Mouse (Mus musculus): ENCODE measurements around the gene Fam216a. TPM values are rescaled to one million over a fixed set of nuclear protein-coding genes. Genes with fewer than 3 reads are reported as not detected.

The Fam216a gene
- polyA plus RNA-seq, 1 experiment from 2014 or later = 90.5 TPM

DNA sequence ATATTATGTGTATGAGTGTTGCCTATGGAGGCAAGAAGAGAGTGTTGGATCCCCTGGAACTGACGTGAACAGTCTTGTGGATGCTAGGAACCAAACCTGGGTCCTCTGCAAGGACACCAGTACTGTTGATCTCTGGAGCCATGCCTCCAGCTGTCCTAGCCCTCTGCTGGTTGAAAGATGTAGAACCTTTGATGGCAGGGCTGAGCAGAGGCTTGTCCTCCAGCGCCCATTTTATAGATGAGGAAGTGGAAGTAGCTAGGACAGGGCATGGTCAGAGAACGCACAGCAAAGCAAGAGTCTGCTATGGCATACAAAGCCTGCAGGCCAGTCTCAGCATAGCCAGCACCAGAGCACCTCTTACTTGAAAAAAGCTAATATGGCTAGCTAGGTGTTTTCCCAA, 54.1 kb downstream of the Fam216a start:
- Histone ChIP-seq H3K36me3 (peaks cover 48% of the 10 kb centered on the region), H3K4me1 (0 out of 2 replicates have a peak, but pooled peaks cover 6% of the 10 kb centered on the region), H3K9ac (no peak overlapping the region), H3K27ac (no peak overlapping the region), H3K4me3 (no peak overlapping the region), H3K9me3 (no peaks in the 10 kb centered on the region), H3K4me2 (replicated peaks) (no peak overlapping the region), H3K27me3 (no peaks in the 10 kb centered on the region)
- 76% methylated on average over 3 of the region's 3 CpGs for WGBS
- no peak for ATAC-seq (ENCODE audit: insufficient number of reproducible peaks, insufficient read depth, low FRiP score, low TSS enrichment)

DNA sequence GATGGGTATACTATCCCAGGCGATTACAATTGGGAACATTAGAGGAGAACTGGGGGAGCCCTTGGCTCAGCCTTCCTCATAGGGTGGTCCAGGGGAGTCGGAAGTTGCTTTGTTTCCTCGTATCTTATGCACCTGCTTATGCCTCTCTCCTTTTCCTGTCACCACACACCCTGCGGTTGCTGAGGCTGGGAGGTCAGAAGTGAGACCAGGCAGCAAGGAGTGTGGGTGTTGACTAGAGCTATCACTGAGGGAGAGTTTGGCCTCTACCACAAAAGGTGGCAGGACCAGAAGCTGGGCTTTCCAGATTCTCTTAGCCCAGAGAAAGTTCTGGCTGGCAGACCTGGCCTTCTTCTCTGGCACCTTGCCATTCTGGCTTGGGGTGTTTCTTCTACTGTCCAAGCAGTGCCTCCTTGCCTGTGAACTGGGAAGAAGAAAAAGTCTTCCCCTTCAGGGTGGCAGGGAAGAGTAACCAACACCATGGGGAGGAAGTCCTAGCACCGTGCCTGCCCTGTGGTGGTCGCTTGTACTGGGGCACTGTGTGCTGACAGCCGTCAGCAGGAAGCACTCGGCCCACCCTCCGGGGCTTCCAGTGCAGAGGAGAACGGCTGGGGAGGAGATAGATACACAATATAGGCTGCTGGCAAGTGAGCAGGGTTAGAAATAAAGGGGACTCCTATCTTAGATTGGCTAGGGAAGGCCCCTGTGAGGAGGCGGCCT, 54.7 kb downstream of the Fam216a start:
- no peaks in the 10 kb centered on the region for H3K27me3 ChIP-seq
- no peak overlapping the region for H3K27ac ChIP-seq
- ATAC-seq (ENCODE audit: insufficient number of reproducible peaks, insufficient read depth, low FRiP score, low TSS enrichment) = no peak
- no peaks in the 10 kb centered on the region for H3K9me3 ChIP-seq
- H3K9ac ChIP-seq = no peak overlapping the region
- no peak overlapping the region for H3K4me3 ChIP-seq
- H3K36me3 ChIP-seq = peaks cover 50% of the 10 kb centered on the region
- H3K4me2 ChIP-seq (replicated peaks) = no peak overlapping the region
- H3K4me1 ChIP-seq = 0 out of 2 replicates have a peak, but pooled peaks cover 6% of the 10 kb centered on the region
- WGBS = 79% methylated on average over 11 of the region's 11 CpGs

DNA sequence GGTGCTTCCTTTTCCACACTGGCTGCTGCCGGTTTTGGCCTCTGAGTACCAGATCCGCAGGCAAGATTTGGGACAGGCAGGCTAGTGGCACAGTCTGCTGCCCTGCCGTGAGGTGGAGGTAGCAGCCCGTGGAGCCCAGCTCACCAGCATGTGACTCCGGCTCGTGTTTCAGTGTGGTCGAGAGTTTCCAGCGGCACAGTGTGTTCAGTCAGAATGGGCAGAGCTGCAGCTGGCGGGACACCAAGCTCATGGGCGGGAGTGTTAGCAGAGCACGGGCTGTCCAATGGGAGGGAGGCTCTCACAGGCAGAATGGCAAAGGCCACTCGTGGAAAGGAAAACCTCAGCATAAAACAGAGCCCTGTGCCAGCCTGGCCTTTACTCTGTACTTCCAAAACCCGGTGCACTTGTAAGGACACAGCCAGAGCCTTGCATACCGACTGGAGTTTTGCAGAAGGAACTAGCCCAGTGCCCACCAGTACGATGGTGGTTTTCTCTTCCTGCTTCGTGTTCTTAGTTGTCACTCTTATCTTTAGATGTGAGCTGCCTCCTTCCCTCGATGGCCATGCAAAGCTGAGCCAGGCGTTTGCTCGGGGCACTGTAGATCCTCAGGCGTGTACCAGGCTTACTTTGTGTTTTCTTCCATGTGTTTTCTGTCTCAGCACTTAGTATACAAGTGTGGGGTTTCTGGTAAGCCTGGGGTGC, 57.0 kb downstream of the Fam216a start:
- Histone ChIP-seq H3K4me1 (0 out of 2 replicates have a peak, but pooled peaks cover 6% of the 10 kb centered on the region), H3K36me3 (peaks cover 46% of the 10 kb centered on the region), H3K9me3 (no peaks in the 10 kb centered on the region), H3K9ac (no peak overlapping the region), H3K27me3 (no peaks in the 10 kb centered on the region), H3K27ac (no peak overlapping the region), H3K4me2 (replicated peaks) (no peak overlapping the region), H3K4me3 (no peak overlapping the region)
- peak; percentile 79 for ATAC-seq (ENCODE audit: insufficient number of reproducible peaks, insufficient read depth, low FRiP score, low TSS enrichment)
- 63% methylated on average over 20 of the region's 20 CpGs for WGBS

Other genes starting within 250 kb of the Fam216a start
- not detected in 2 replicates for gene Ccdc63, start 231.5 kb downstream of the Fam216a start, polyA plus RNA-seq (2016; fragmentation: Nextera tagmentation; extraction: Ambion mirVana)
- gene Ppp1cc, start 214.1 kb downstream of the Fam216a start, polyA plus RNA-seq (2016; fragmentation: Nextera tagmentation; extraction: Ambion mirVana) = 307 and 312 TPM in 2 replicates
- 11.7 and 13.0 TPM in 2 replicates for gene Hvcn1, start 165.6 kb downstream of the Fam216a start, polyA plus RNA-seq (2016; fragmentation: Nextera tagmentation; extraction: Ambion mirVana)
- gene Tctn1, start 107.9 kb downstream of the Fam216a start, polyA plus RNA-seq (2016; fragmentation: Nextera tagmentation; extraction: Ambion mirVana) = 5.9 and 6.5 TPM in 2 replicates
- gene Pptc7, start 88.0 kb downstream of the Fam216a start, polyA plus RNA-seq (2016; fragmentation: Nextera tagmentation; extraction: Ambion mirVana) = 11.9 and 12.0 TPM in 2 replicates
- 17.1 and 18.7 TPM in 2 replicates for gene Rad9b, start 18.1 kb downstream of the Fam216a start, polyA plus RNA-seq (2016; fragmentation: Nextera tagmentation; extraction: Ambion mirVana)
- gene Vps29, start 18.0 kb downstream of the Fam216a start, polyA plus RNA-seq (2016; fragmentation: Nextera tagmentation; extraction: Ambion mirVana) = 178 and 183 TPM in 2 replicates
- 70.0 and 77.7 TPM in 2 replicates for gene Gpn3, start 488 bp downstream of the Fam216a start, polyA plus RNA-seq (2016; fragmentation: Nextera tagmentation; extraction: Ambion mirVana)
- gene Arpc3, start 19.5 kb upstream of the Fam216a start, polyA plus RNA-seq (2016; fragmentation: Nextera tagmentation; extraction: Ambion mirVana) = 75.8 and 88.9 TPM in 2 replicates
- gene Anapc7, start 49.3 kb upstream of the Fam216a start, polyA plus RNA-seq (2016; fragmentation: Nextera tagmentation; extraction: Ambion mirVana) = 56.1 and 58.0 TPM in 2 replicates
- gene Atp2a2, start 129.9 kb upstream of the Fam216a start, polyA plus RNA-seq (2016; fragmentation: Nextera tagmentation; extraction: Ambion mirVana) = 51.3 and 51.5 TPM in 2 replicates
- gene Ift81, start 242.2 kb upstream of the Fam216a start, polyA plus RNA-seq (2016; fragmentation: Nextera tagmentation; extraction: Ambion mirVana) = 43.5 and 44.9 TPM in 2 replicates

Data from embryonic facial prominence, embryonic 12.5 days (tissue).